Mouse (Mus musculus): Measurements from ENCODE around the gene Tbc1d1. TPM values are rescaled to one million over a fixed set of nuclear protein-coding genes. Genes with fewer than 3 reads are reported as not detected.
A peak's percentile ranks its signal among the peaks of the same experiment; 100 is the strongest.

Tbc1d1 gene
- polyA plus RNA-seq, 1 experiment = 18.5 TPM

- TF ChIP-seq POLR2A (IDR thresholded peaks at IDR 0.05; ENCODE audit: borderline replicate concordance, extremely low read depth, low read depth, low read length) (no peak), CTCF (IDR thresholded peaks at IDR 0.05; ENCODE audit: insufficient read depth, low read length) (no peak)
- peaks cover 27% of the 10 kb centered on the region for H3K4me1 ChIP-seq (ENCODE audit: control insufficient read depth, insufficient read depth, low read length)
- DNase-seq = no peak
- H3K4me3 ChIP-seq (replicated peaks; ENCODE audit: extremely low read depth, low read depth, low read length) = no peak overlapping the region
- 73% methylated on average over 7 of the region's 7 CpGs for WGBS
Measured at GRCm38 (mm10) chr5:64376466-64376865, 220.4 kb downstream of the Tbc1d1 start.

GRCm38 (mm10) chr5:64377705-64378104 is 221.6 kb downstream of the Tbc1d1 start:
- DNase-seq = no peak
- Histone ChIP-seq H3K4me1 (ENCODE audit: control insufficient read depth, insufficient read depth, low read length) (peaks cover 34% of the 10 kb centered on the region), H3K4me3 (replicated peaks; ENCODE audit: extremely low read depth, low read depth, low read length) (no peak overlapping the region)
- no peak for TF ChIP-seq POLR2A (IDR thresholded peaks at IDR 0.05; ENCODE audit: borderline replicate concordance, extremely low read depth, low read depth, low read length)
- TF ChIP-seq CTCF (IDR thresholded peaks at IDR 0.05; ENCODE audit: insufficient read depth, low read length) = no peak
- 66% methylated on average over 8 of the region's 8 CpGs for WGBS

- no peak overlapping the region for H3K4me3 ChIP-seq (replicated peaks; ENCODE audit: extremely low read depth, low read depth, low read length)
- H3K4me1 ChIP-seq (ENCODE audit: control insufficient read depth, insufficient read depth, low read length) = peaks cover 35% of the 10 kb centered on the region
- TF ChIP-seq POLR2A (IDR thresholded peaks at IDR 0.05; ENCODE audit: borderline replicate concordance, extremely low read depth, low read depth, low read length) (no peak), CTCF (IDR thresholded peaks at IDR 0.05; ENCODE audit: insufficient read depth, low read length) (no peak)
- 8% methylated on average over 13 of the region's 13 CpGs for WGBS
- no peak for DNase-seq
Measured at GRCm38 (mm10) chr5:64378591-64379275, 222.6 kb downstream of the Tbc1d1 start.

DNA sequence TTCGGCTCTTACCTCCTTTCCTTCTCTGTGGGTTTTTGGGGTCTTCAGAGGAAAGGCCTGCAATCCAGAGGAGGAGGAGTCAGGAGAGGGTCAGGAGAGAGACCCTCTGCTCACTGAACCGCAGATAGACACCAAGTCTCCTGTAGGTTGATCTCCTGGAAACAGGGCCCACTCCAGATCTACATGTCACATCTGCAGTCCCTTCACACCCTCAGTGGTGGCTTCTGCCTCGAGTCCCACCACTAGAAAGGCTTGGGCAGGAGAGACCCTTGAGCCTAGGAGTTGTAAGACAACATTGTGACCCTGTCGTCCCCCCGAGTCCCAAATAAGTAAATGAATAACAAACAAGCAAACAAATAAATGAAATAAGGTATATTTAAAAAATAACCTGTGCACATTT is 223.7 kb downstream of the Tbc1d1 start:
- TF ChIP-seq POLR2A (IDR thresholded peaks at IDR 0.05; ENCODE audit: borderline replicate concordance, extremely low read depth, low read depth, low read length) (no peak), CTCF (IDR thresholded peaks at IDR 0.05; ENCODE audit: insufficient read depth, low read length) (no peak)
- no peak for DNase-seq
- peaks cover 35% of the 10 kb centered on the region for H3K4me1 ChIP-seq (ENCODE audit: control insufficient read depth, insufficient read depth, low read length)
- WGBS = 92% methylated on average over 5 of the region's 5 CpGs
- no peak overlapping the region for H3K4me3 ChIP-seq (replicated peaks; ENCODE audit: extremely low read depth, low read depth, low read length)

DNA sequence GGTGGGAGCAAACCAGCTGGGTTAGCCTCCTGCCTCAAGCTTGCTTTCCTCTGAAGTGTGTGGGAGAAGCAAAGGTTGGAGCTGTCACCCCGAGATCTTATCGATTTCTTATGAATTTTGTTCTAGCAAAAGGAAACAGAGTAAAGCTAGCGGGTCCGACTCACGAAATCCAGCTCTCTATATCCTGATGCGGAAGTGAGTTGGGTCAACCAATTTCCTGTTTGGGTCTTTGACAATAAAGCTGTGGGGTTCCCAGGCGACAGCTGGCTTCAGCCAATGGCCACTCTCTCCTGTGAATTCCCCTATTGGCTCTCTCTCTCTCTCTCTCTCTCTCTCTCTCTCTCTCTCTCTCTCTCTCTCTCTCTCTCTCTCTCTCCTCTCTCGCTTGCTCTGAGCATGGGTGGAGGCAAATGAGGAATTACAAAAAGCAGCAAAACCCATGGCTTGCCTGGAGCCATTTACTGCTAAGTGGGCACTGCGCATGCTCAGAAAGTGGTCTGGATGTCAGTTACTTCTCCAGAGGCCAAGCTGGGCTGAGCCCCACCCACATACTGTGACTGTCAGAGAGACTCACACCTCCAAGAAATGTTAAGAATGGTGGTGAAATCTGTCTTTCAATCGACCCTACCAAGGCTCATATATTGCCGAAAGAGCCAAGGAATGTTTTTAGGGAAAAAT is 224.7 kb downstream of the Tbc1d1 start:
- DNase-seq = no peak
- WGBS = 30% methylated on average over 11 of the region's 11 CpGs
- peaks cover 29% of the 10 kb centered on the region for H3K4me1 ChIP-seq (ENCODE audit: control insufficient read depth, insufficient read depth, low read length)
- no peak for TF ChIP-seq CTCF (IDR thresholded peaks at IDR 0.05; ENCODE audit: insufficient read depth, low read length)
- TF ChIP-seq POLR2A (IDR thresholded peaks at IDR 0.05; ENCODE audit: borderline replicate concordance, extremely low read depth, low read depth, low read length) = no peak
- no peak overlapping the region for H3K4me3 ChIP-seq (replicated peaks; ENCODE audit: extremely low read depth, low read depth, low read length)

GRCm38 (mm10) chr5:64381538-64381937 is 225.4 kb downstream of the Tbc1d1 start:
- DNase-seq = no peak
- peaks cover 26% of the 10 kb centered on the region for H3K4me1 ChIP-seq (ENCODE audit: control insufficient read depth, insufficient read depth, low read length)
- TF ChIP-seq CTCF (IDR thresholded peaks at IDR 0.05; ENCODE audit: insufficient read depth, low read length) (no peak), POLR2A (IDR thresholded peaks at IDR 0.05; ENCODE audit: borderline replicate concordance, extremely low read depth, low read depth, low read length) (no peak)
- H3K4me3 ChIP-seq (replicated peaks; ENCODE audit: extremely low read depth, low read depth, low read length) = no peak overlapping the region
- 26% methylated on average over 8 of the region's 8 CpGs for WGBS

GRCm38 (mm10) chr5:64382451-64383057 is 226.4 kb downstream of the Tbc1d1 start:
- no peak overlapping the region for H3K4me3 ChIP-seq (replicated peaks; ENCODE audit: extremely low read depth, low read depth, low read length)
- TF ChIP-seq CTCF (IDR thresholded peaks at IDR 0.05; ENCODE audit: insufficient read depth, low read length) (peak; percentile 87), POLR2A (IDR thresholded peaks at IDR 0.05; ENCODE audit: borderline replicate concordance, extremely low read depth, low read depth, low read length) (no peak)
- peak; percentile 77 for DNase-seq
- WGBS = 17% methylated on average over 8 of the region's 8 CpGs
- peaks cover 26% of the 10 kb centered on the region for H3K4me1 ChIP-seq (ENCODE audit: control insufficient read depth, insufficient read depth, low read length)

- DNase-seq = no peak
- 88% methylated on average over 4 of the region's 4 CpGs for WGBS
Measured at GRCm38 (mm10) chr5:64383215-64383614, 227.1 kb downstream of the Tbc1d1 start.

DNA sequence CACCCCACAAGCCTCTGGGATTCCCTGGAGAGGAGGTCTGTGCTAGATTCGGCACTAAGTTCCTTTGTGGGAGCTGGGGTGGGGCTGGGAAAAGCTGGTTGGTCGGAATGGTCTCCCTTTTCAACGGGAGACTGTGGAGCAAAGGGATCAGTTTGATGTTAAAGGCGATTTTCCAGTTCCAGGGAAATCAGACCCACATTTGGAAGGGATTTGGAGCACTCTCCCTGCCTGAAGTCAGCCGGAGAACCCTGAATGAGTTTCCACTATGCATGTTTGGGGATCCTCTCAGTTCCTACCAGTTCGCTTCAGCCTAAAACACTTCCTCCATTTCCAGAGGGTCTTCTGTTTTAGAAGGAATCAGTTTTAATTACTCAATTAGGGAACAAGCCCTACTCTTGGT is 228.4 kb downstream of the Tbc1d1 start:
- DNase-seq = no peak
- 83% methylated on average over 6 of the region's 6 CpGs for WGBS
- Histone ChIP-seq H3K4me1 (ENCODE audit: control insufficient read depth, insufficient read depth, low read length) (peaks cover 16% of the 10 kb centered on the region), H3K4me3 (replicated peaks; ENCODE audit: extremely low read depth, low read depth, low read length) (no peak overlapping the region)
- TF ChIP-seq POLR2A (IDR thresholded peaks at IDR 0.05; ENCODE audit: borderline replicate concordance, extremely low read depth, low read depth, low read length) = no peak
- no peak for TF ChIP-seq CTCF (IDR thresholded peaks at IDR 0.05; ENCODE audit: insufficient read depth, low read length)

More at GRCm38 (mm10) chr5:64383215-64383614, 227.1 kb downstream of the Tbc1d1 start:
- no peak overlapping the region for H3K4me3 ChIP-seq (replicated peaks; ENCODE audit: extremely low read depth, low read depth, low read length)
- H3K4me1 ChIP-seq (ENCODE audit: control insufficient read depth, insufficient read depth, low read length) = peaks cover 24% of the 10 kb centered on the region
- TF ChIP-seq CTCF (IDR thresholded peaks at IDR 0.05; ENCODE audit: insufficient read depth, low read length) = no peak
- TF ChIP-seq POLR2A (IDR thresholded peaks at IDR 0.05; ENCODE audit: borderline replicate concordance, extremely low read depth, low read depth, low read length) = no peak

Measured in lung, adult 2 months (tissue).